ENCODE assay signal across 21 mouse cellular contexts in genomic region chr3:148947266-148947665, GRCm38 (mm10). TPM values are rescaled to one million over a fixed set of nuclear protein-coding genes. Genes with fewer than 3 reads are reported as not detected.
DNase-seq lines count a peak whose midpoint lies in the region; ATAC-seq and TF ChIP-seq lines count a peak whose summit lies in the region.
"Had no signal": no experiment of that assay in that cellular context is flagged by ENCODE, and none has a peak within 500 bp of the region (broad histone marks: within the 10 kb centered on the region; RNA-seq: fewer than 3 reads in every experiment).

No protein-coding gene starts in this region.

- peaks cover 28% of the 10 kb centered on the region for H3K4me1 ChIP-seq in forebrain, postnatal 0 days (ENCODE audit: insufficient read depth)

- no peak overlapping the region for H3K4me2 ChIP-seq in forebrain, postnatal 0 days (ENCODE audit: low read depth)
- H3K4me2 ChIP-seq: embryonic facial prominence, embryonic 12.5 days; forebrain, embryonic 13.5 days; forebrain, embryonic 15.5 days had no signal

- no peaks in the 10 kb centered on the region for H3K27me3 ChIP-seq in forebrain, postnatal 0 days (ENCODE audit: insufficient read depth, low read length)
- H3K27me3 ChIP-seq: embryonic facial prominence, embryonic 12.5 days; forebrain, embryonic 13.5 days; forebrain, embryonic 15.5 days; Patski had no signal

- no peak for TF ChIP-seq CTCF in forebrain, postnatal 0 days (IDR thresholded peaks at IDR 0.05; ENCODE audit: low read depth)

- no peaks in the 10 kb centered on the region for H3K36me3 ChIP-seq in forebrain, postnatal 0 days (ENCODE audit: insufficient read depth)
- H3K36me3 ChIP-seq: forebrain, embryonic 15.5 days had no signal

- no peak overlapping the region for H3K4me3 ChIP-seq in forebrain, postnatal 0 days (ENCODE audit: low read depth, low read length)
- H3K4me3 ChIP-seq: embryonic facial prominence, embryonic 10.5 days; embryonic facial prominence, embryonic 12.5 days; forebrain, embryonic 13.5 days; forebrain, embryonic 15.5 days had no signal

- 82% methylated on average over 6 of the region's 6 CpGs for WGBS in forebrain, postnatal 0 days

- ATAC-seq in megakaryocyte-erythroid progenitor cell, adult 5-6 weeks (replicated peaks; ENCODE audit: low FRiP score, low TSS enrichment, poor library complexity, severe bottlenecking) = peak; percentile 68; the same call in 1 of the 2 replicates
- ATAC-seq in forebrain, postnatal 0 days = no peak
- ATAC-seq: activated CD4-positive, CD25-positive, alpha-beta regulatory T cell, adult 4 months; forebrain, embryonic 13.5 days; forebrain, embryonic 15.5 days; Patski had no signal

- no peak overlapping the region for H3K9ac ChIP-seq in forebrain, postnatal 0 days
- H3K9ac ChIP-seq: embryonic facial prominence, embryonic 12.5 days; forebrain, embryonic 13.5 days had no signal

- DNase-seq in adrenal gland, adult 2 months = peak; percentile 37
- DNase-seq in adrenal gland, postnatal 10 days = no peak
- DNase-seq in 3T3-L1 (ENCODE audit: low read depth, low spot score) = peak; percentile 63
- DNase-seq in 416B (ENCODE audit: low read depth) = peak; percentile 28
- DNase-seq in spleen, postnatal 4 days (ENCODE audit: low spot score in 2 of 2) = no peak
- DNase-seq in thymus, postnatal 14 days = no peak
- no peak for DNase-seq in forebrain, postnatal 0 days
- DNase-seq: adrenal gland, postnatal 14 days; cerebellum, adult 11-12 months; cerebellum, adult 2 months; cerebellum, adult 9-10 months; cerebellum, postnatal 10 days; cerebellum, postnatal 25 days had no signal

- H3K27ac ChIP-seq in forebrain, postnatal 0 days (ENCODE audit: low read depth, low read length) = no peak overlapping the region
- H3K27ac ChIP-seq: embryonic facial prominence, embryonic 10.5 days; embryonic facial prominence, embryonic 12.5 days had no signal

- no peaks in the 10 kb centered on the region for H3K9me3 ChIP-seq in forebrain, postnatal 0 days (ENCODE audit: low read length)
- H3K9me3 ChIP-seq: embryonic facial prominence, embryonic 10.5 days; embryonic facial prominence, embryonic 12.5 days; forebrain, embryonic 13.5 days; forebrain, embryonic 15.5 days had no signal

RNA-seq across cellular contexts. Expression of gene Adgrl2, which starts 43.1 kb away (rescaled TPM):
- total RNA-seq in adrenal gland, adult 2 months (2021) = 10 to 100 TPM; 49.1 to 69.0 TPM
- polyA plus RNA-seq in adrenal gland, adult 2 months (2012; rRNA removed) = 64.8 and 70.5 TPM in 2 replicates
- 10 to 100 TPM; 62.4 to 80.4 TPM for total RNA-seq in adrenal gland, postnatal 10 days (2021)
- total RNA-seq in megakaryocyte-erythroid progenitor cell, adult 5-6 weeks (2014; fragmentation: Nextera tagmentation) = 36.7 and 50.0 TPM in 2 replicates
- 18.9 and 32.1 TPM in 2 replicates for total RNA-seq in megakaryocyte-erythroid progenitor cell, adult 5-6 weeks (2017)
- 100 and 116 TPM in 2 replicates for total RNA-seq in forebrain, postnatal 0 days (2014; rRNA removed)
- 66.3 and 73.6 TPM in 2 replicates for polyA plus RNA-seq in forebrain, postnatal 0 days (2015; fragmentation: Nextera tagmentation; extraction: Ambion mirVana)
- total RNA-seq: MEL had no signal

Comparison
In these comparisons a context has a peak if more than half of its experiments do, and no peak if none do; other contexts are left out.
1. DNase-seq: peak in adrenal gland, adult 2 months (single experiment), 3T3-L1 (single experiment) and 416B (single experiment); none in adrenal gland, postnatal 10 days (single experiment), spleen, postnatal 4 days (0 of 2), thymus, postnatal 14 days (single experiment) and forebrain, postnatal 0 days (single experiment).